Mouse (Mus musculus) kidney, adult 2 months (tissue): ENCODE measurements at regions not wholly inside any gene's neighbourhood (a gene's known extent, or its start where the extent isn't known, plus 50 kb on each side); places are given as distances from the start of the nearest gene placed in this dataset.

Source experiments
- CTCF ChIP-seq: fragments of 200-500 bp; conservative IDR thresholded peaks from 2 replicates; pipeline ENCODE4 v1.5.1; 2011; ENCODE audit warnings: low read depth, mild to moderate bottlenecking, control low read depth, low read length, moderate library complexity, mixed read lengths; ENCODE audit not compliant: insufficient read depth, insufficient read length
- POLR2A ChIP-seq: fragments of 200-500 bp; IDR thresholded peaks from one replicate; pipeline ENCODE4 v1.6.1; 2011; ENCODE audit warnings: low read depth, low read length, control low read depth

DNA sequence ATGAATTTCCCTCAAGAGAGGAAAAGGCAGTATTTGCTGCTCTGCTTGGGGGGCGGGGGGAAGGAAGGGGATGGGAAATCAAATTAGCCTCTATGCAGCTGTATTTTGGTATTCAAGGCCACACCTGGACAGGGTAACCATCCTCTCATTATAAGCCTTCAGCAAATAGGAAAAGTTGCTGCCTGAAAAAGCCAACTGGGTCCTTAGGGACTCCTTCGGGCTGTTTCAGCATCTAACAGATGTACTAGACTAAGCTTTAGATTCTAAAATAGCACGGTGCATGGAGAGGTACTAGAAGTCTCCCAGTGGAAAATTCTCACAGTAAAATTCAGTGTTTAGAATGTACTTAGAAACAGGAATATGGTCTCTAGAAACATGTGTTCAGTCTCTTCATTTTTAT lies 183.1 kb downstream of the Gm13691 start:
- TF ChIP-seq CTCF (no peak), POLR2A (no peak)
